Mouse (Mus musculus) brown adipose tissue, adult 24 weeks (tissue): ENCODE results near the gene Dlec1. TPM values are rescaled to one million over a fixed set of nuclear protein-coding genes. Genes with fewer than 3 reads are reported as not detected.

ENCODE experiments used
- H3K27ac ChIP-seq: fragments of 200-500 bp; replicated peaks from 2 replicates; pipeline ENCODE4 v1.5.1; 2012; ENCODE audit warnings: low read depth, mild to moderate bottlenecking, low read length
- H3K4me1 ChIP-seq: fragments of 200-500 bp; 2 replicates; pipeline ENCODE4 v1.6.1; 2012; ENCODE audit warnings: low read length, mixed read lengths; ENCODE audit not compliant: control insufficient read depth, insufficient read depth, insufficient read length
- H3K4me3 ChIP-seq: fragments of 200-500 bp; 2 replicates; pipeline ENCODE4 v1.5.1; 2012; ENCODE audit warnings: low read depth, mild to moderate bottlenecking, low read length, moderate library complexity; ENCODE audit not compliant: insufficient read depth
- polyA plus RNA-seq: library from polyadenylated mRNA; stranded (reverse); fragments of >200 nt; gene quantifications from 2 replicates; pipeline ENCODE4 v1.2.4, GENCODE M21; 2012; ENCODE audit not compliant: missing spikeins, insufficient read depth, insufficient read length

Gene Dlec1
- polyA plus RNA-seq, 1 experiment = 1.4 TPM

GRCm38 (mm10) chr9:119145638-119146037 lies 43.4 kb downstream of the Dlec1 start:
- H3K4me1 ChIP-seq = no peaks in the 10 kb centered on the region
- H3K4me3 ChIP-seq = no peak overlapping the region
- no peak overlapping the region for H3K27ac ChIP-seq

- Histone ChIP-seq H3K4me1 (no peaks in the 10 kb centered on the region), H3K27ac (no peak overlapping the region), H3K4me3 (no peak overlapping the region)
These were observed 44.0 kb downstream of the Dlec1 start for GRCm38 (mm10) chr9:119146098-119146770.

GRCm38 (mm10) chr9:119149601-119150000 lies 47.3 kb downstream of the Dlec1 start:
- H3K27ac ChIP-seq = no peak overlapping the region
- H3K4me3 ChIP-seq = no peak overlapping the region
- no peaks in the 10 kb centered on the region for H3K4me1 ChIP-seq

GRCm38 (mm10) chr9:119151751-119152150 lies 49.5 kb downstream of the Dlec1 start:
- no peak overlapping the region for H3K4me3 ChIP-seq

GRCm38 (mm10) chr9:119155416-119155815 lies 53.1 kb downstream of the Dlec1 start:
- Histone ChIP-seq H3K4me3 (0 out of 2 replicates have a peak overlapping the region, but pooled peaks have one; percentile 1), H3K27ac (peak overlapping the region; percentile 59), H3K4me1 (peaks cover 5% of the 10 kb centered on the region)

More at GRCm38 (mm10) chr9:119151751-119152150, 49.5 kb downstream of the Dlec1 start:
- peaks cover 3% of the 10 kb centered on the region; the same call in 1 of the 2 replicates for H3K4me1 ChIP-seq
- no peak overlapping the region for H3K27ac ChIP-seq

GRCm38 (mm10) chr9:119155826-119156225 lies 53.5 kb downstream of the Dlec1 start:
- H3K4me3 ChIP-seq = peak overlapping the region; percentile 1; the same call in 1 of the 2 replicates
- H3K27ac ChIP-seq = peak overlapping the region; percentile 59
- H3K4me1 ChIP-seq = peaks cover 6% of the 10 kb centered on the region

GRCm38 (mm10) chr9:119156278-119157201 lies 54.3 kb downstream of the Dlec1 start, which contains the start of gene Acaa1b:
Gene Acaa1b (minus strand): TSS chr9:119157093.
- Histone ChIP-seq H3K27ac (no peak within 1 kb of the TSS), H3K4me1 (peaks cover 9% of the 10 kb centered on the region), H3K4me3 (peak within 1 kb of the TSS; percentile 69)

- H3K4me3 ChIP-seq = no peak within 1 kb of the TSS
- H3K4me1 ChIP-seq = peaks cover 9% of the 10 kb centered on the region
- H3K27ac ChIP-seq = no peak within 1 kb of the TSS
These were observed 56.6 kb downstream of the Dlec1 start, which contains the start of gene Gm47289 for GRCm38 (mm10) chr9:119158861-119159260. Gene Gm47289 (plus strand): TSS chr9:119159161.

GRCm38 (mm10) chr9:119160689-119161088 lies 58.4 kb downstream of the Dlec1 start:
- no peak overlapping the region for H3K4me3 ChIP-seq
- H3K27ac ChIP-seq = peak overlapping the region; percentile 70
- H3K4me1 ChIP-seq = peaks cover 17% of the 10 kb centered on the region

GRCm38 (mm10) chr9:119164743-119165142 lies 62.5 kb downstream of the Dlec1 start:
- Histone ChIP-seq H3K4me3 (no peak overlapping the region), H3K27ac (peak overlapping the region; percentile 85), H3K4me1 (peaks cover 17% of the 10 kb centered on the region)

- Histone ChIP-seq H3K4me3 (no peak overlapping the region), H3K4me1 (peaks cover 15% of the 10 kb centered on the region), H3K27ac (peak overlapping the region; percentile 85)
These were observed 63.3 kb downstream of the Dlec1 start for GRCm38 (mm10) chr9:119165548-119165947.

GRCm38 (mm10) chr9:119167608-119168007 lies 65.3 kb downstream of the Dlec1 start:
- peaks cover 10% of the 10 kb centered on the region for H3K4me1 ChIP-seq
- no peak overlapping the region for H3K27ac ChIP-seq
- H3K4me3 ChIP-seq = no peak overlapping the region

GRCm38 (mm10) chr9:119179292-119179691 lies 77.0 kb downstream of the Dlec1 start:
- Histone ChIP-seq H3K4me3 (no peak overlapping the region), H3K27ac (no peak overlapping the region), H3K4me1 (peaks cover 7% of the 10 kb centered on the region)

- H3K27ac ChIP-seq = peak overlapping the region; percentile 8; the same call in 1 of the 2 replicates
- H3K4me3 ChIP-seq = no peak overlapping the region
- H3K4me1 ChIP-seq = peaks cover 7% of the 10 kb centered on the region
These were observed 79.0 kb downstream of the Dlec1 start for GRCm38 (mm10) chr9:119181241-119181728.
